23 mouse cellular contexts compared by ENCODE assay signal in genomic region chr9:42858576-42858975, GRCm38 (mm10).
A peak's percentile ranks its signal among the peaks of the same experiment; 100 is the strongest.
DNase-seq lines count a peak whose midpoint lies in the region; ATAC-seq and TF ChIP-seq lines count a peak whose summit lies in the region.
"Had no signal": no experiment of that assay in that cellular context is flagged by ENCODE, and none has a peak within 500 bp of the region (broad histone marks: within the 10 kb centered on the region; RNA-seq: fewer than 3 reads in every experiment).

No protein-coding gene starts in this region.

- 0 out of 2 replicates have a peak, but pooled peaks have one; percentile 25 for ATAC-seq in kidney, embryonic 15.5 days (replicated peaks; ENCODE audit: low FRiP score)
- ATAC-seq in CD4-positive, CD25-positive, alpha-beta regulatory T cell, adult 4 months, result no peak
- ATAC-seq: forebrain, embryonic 14.5 days; forebrain, embryonic 16.5 days had no signal

- no peaks in the 10 kb centered on the region for H3K9me3 ChIP-seq in kidney, embryonic 15.5 days (replicated peaks)
- peaks cover 5% of the 10 kb centered on the region; the same call in 1 of the 2 replicates for H3K9me3 ChIP-seq in E14TG2a.4 (ENCODE audit: low read length)
- H3K9me3 ChIP-seq: embryonic facial prominence, embryonic 13.5 days; embryonic facial prominence, embryonic 15.5 days; forebrain, embryonic 10.5 days; forebrain, embryonic 12.5 days had no signal

- no peak for DNase-seq in kidney, postnatal 25 days
- DNase-seq in ES-CJ7 (ENCODE audit: low read depth, low spot score) (peak; percentile 64), R1 (ENCODE audit: low read depth, low spot score) (peak; percentile 87)
- no peak for DNase-seq in testis, postnatal 10 days (ENCODE audit: low spot score)
- DNase-seq in embryo, embryonic 9.5 days (ENCODE audit: extremely low spot score), result no peak
- DNase-seq: adrenal gland, postnatal 10 days; adrenal gland, postnatal 25 days; B cell, adult 2 months; cerebellum, adult 11-12 months; cerebellum, adult 2 months; cerebellum, adult 9-10 months; cerebellum, postnatal 10 days; cerebellum, postnatal 25 days had no signal

- 0 out of 2 replicates have a peak, but pooled peaks cover 2% of the 10 kb centered on the region for H3K27me3 ChIP-seq in kidney, embryonic 15.5 days
- no peaks in the 10 kb centered on the region for H3K27me3 ChIP-seq in E14TG2a.4 (ENCODE audit: insufficient read depth, low read length)
- H3K27me3 ChIP-seq: embryonic facial prominence, embryonic 13.5 days had no signal

- H3K36me3 ChIP-seq in kidney, embryonic 15.5 days, result no peaks in the 10 kb centered on the region
- no peaks in the 10 kb centered on the region for H3K36me3 ChIP-seq in E14TG2a.4 (ENCODE audit: insufficient read depth, low read length)
- H3K36me3 ChIP-seq: embryonic facial prominence, embryonic 13.5 days; embryonic facial prominence, embryonic 15.5 days; forebrain, embryonic 10.5 days; forebrain, embryonic 12.5 days had no signal

- H3K4me3 ChIP-seq in kidney, embryonic 15.5 days (replicated peaks), result no peak overlapping the region
- peak overlapping the region; percentile 39 for H3K4me3 ChIP-seq in E14TG2a.4 (replicated peaks; ENCODE audit: low read length)
- H3K4me3 ChIP-seq: embryonic facial prominence, embryonic 13.5 days; embryonic facial prominence, embryonic 15.5 days; erythroblast, embryonic 14.5 days; forebrain, embryonic 10.5 days; forebrain, embryonic 12.5 days had no signal

- H3K27ac ChIP-seq in kidney, embryonic 15.5 days, result no peak overlapping the region
- H3K27ac ChIP-seq: embryonic facial prominence, embryonic 13.5 days; embryonic facial prominence, embryonic 15.5 days; forebrain, embryonic 10.5 days; forebrain, embryonic 12.5 days had no signal

- H3K4me1 ChIP-seq in kidney, embryonic 15.5 days, result peaks cover 26% of the 10 kb centered on the region
- peaks cover 84% of the 10 kb centered on the region for H3K4me1 ChIP-seq in E14TG2a.4 (replicated peaks; ENCODE audit: low read depth, low read length)

- H3K9ac ChIP-seq in kidney, embryonic 15.5 days, result no peak overlapping the region
- H3K9ac ChIP-seq: embryonic facial prominence, embryonic 13.5 days; embryonic facial prominence, embryonic 15.5 days; forebrain, embryonic 12.5 days had no signal

- 45% methylated on average over 3 of the region's 3 CpGs for WGBS in kidney, embryonic 15.5 days

- H3K4me2 ChIP-seq in kidney, embryonic 15.5 days, result no peak overlapping the region
- H3K4me2 ChIP-seq: embryonic facial prominence, embryonic 13.5 days; embryonic facial prominence, embryonic 15.5 days; forebrain, embryonic 12.5 days had no signal

- TF ChIP-seq CTCF in E14TG2a.4 (conservative IDR thresholded peaks at IDR 0.05; ENCODE audit: low read length), result no peak

Comparison
In these comparisons a context has a peak if more than half of its experiments do, and no peak if none do; other contexts are left out.
1. DNase-seq: peak in ES-CJ7 (single experiment) and R1 (single experiment); none in kidney, postnatal 25 days (0 of 2), testis, postnatal 10 days (single experiment) and embryo, embryonic 9.5 days (single experiment).